Mouse (Mus musculus): ENCODE data around the gene Napepld. TPM values are rescaled to one million over a fixed set of nuclear protein-coding genes. Genes with fewer than 3 reads are reported as not detected.

The Napepld gene
- polyA plus RNA-seq, 1 experiment: 0.50 TPM

DNA sequence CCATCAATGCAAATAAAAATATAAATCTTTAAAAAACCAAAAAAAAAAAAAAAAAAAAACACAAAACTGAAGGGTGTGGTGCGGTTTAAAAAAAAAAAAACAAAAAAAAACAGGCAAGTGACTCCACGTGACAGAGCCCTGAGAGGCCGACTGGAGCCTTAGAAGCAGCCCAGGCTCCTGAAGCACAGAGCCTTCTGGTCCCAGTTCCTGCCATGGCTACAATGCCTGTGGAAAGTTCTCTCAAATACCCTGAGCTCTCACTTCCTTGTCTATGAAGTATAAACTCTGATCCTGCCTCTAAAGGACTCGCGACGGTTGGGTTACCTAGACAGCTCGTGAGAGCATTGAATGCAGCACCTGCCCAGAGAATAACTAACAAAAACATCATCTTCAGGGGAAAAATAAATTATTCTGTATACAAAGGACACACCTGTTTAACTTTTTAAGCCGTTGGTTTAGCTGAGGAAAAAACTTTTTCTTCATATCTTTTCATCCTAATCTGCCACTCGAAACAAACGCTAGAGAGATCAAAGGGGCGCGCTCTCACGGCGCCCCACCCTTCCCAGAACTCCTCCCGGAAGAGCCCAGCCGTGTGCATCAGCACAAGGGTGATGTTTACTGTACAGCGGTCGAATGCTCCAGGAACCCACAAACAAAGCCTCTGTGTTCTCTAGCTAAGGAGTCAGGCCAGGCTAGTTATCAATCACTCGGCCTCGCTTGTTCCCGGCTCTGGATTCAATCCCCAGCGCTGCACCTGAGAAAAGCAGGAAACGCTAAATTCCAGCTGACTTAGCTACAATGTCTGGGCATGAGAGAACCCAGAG, 28.2 kb downstream of the Napepld start:
- Histone ChIP-seq H3K36me3 (ENCODE audit: control insufficient read depth, insufficient read depth) (no peaks in the 10 kb centered on the region), H3K4me3 (ENCODE audit: insufficient read depth, poor library complexity, severe bottlenecking) (no peak overlapping the region)

GRCm38 (mm10) chr5:21669307-21669706, 31.9 kb downstream of the Napepld start:
- TF ChIP-seq CTCF (IDR thresholded peaks at IDR 0.05; ENCODE audit: control insufficient read depth, insufficient read depth, insufficient read length) (no peak), CEBPB (IDR thresholded peaks at IDR 0.05; ENCODE audit: low read depth) (no peak), FOSL1 (IDR thresholded peaks at IDR 0.05; ENCODE audit: insufficient read depth, low read length, poor library complexity, severe bottlenecking) (no peak), MYOG (IDR thresholded peaks at IDR 0.05; ENCODE audit: control insufficient read depth, extremely low read depth, insufficient read length) (no peak), USF1 (IDR thresholded peaks at IDR 0.05; ENCODE audit: low read depth) (no peak), MYOD1 (IDR thresholded peaks at IDR 0.05; ENCODE audit: control insufficient read depth, insufficient read length, low read depth) (no peak), MAX (IDR thresholded peaks at IDR 0.05) (no peak)
- Histone ChIP-seq H3K36me3 (ENCODE audit: control insufficient read depth, insufficient read depth) (no peaks in the 10 kb centered on the region), H3K79me3 (ENCODE audit: low read depth) (no peaks in the 10 kb centered on the region), H3K4me3 (ENCODE audit: insufficient read depth, poor library complexity, severe bottlenecking) (no peak overlapping the region), H3K27me3 (ENCODE audit: control insufficient read depth, insufficient read depth, insufficient read length) (no peaks in the 10 kb centered on the region), H3K79me2 (ENCODE audit: control insufficient read depth, insufficient read depth) (no peaks in the 10 kb centered on the region), H3ac (ENCODE audit: control insufficient read depth, insufficient read length, low read depth) (no peak overlapping the region)

More for the DNA sequence above, 28.2 kb downstream of the Napepld start:
- no peaks in the 10 kb centered on the region for H3K79me2 ChIP-seq (ENCODE audit: control insufficient read depth, insufficient read depth)
- H3K27me3 ChIP-seq (ENCODE audit: control insufficient read depth, insufficient read depth, insufficient read length): no peaks in the 10 kb centered on the region
- TF ChIP-seq CEBPB (IDR thresholded peaks at IDR 0.05; ENCODE audit: low read depth) (no peak), MAX (IDR thresholded peaks at IDR 0.05) (no peak), USF1 (IDR thresholded peaks at IDR 0.05; ENCODE audit: low read depth) (no peak), MYOG (IDR thresholded peaks at IDR 0.05; ENCODE audit: control insufficient read depth, extremely low read depth, insufficient read length) (no peak), MYOD1 (IDR thresholded peaks at IDR 0.05; ENCODE audit: control insufficient read depth, insufficient read length, low read depth) (no peak), CTCF (IDR thresholded peaks at IDR 0.05; ENCODE audit: control insufficient read depth, insufficient read depth, insufficient read length) (no peak), FOSL1 (IDR thresholded peaks at IDR 0.05; ENCODE audit: insufficient read depth, low read length, poor library complexity, severe bottlenecking) (no peak)
- H3ac ChIP-seq (ENCODE audit: control insufficient read depth, insufficient read length, low read depth): no peak overlapping the region
- no peaks in the 10 kb centered on the region for H3K79me3 ChIP-seq (ENCODE audit: low read depth)

DNA sequence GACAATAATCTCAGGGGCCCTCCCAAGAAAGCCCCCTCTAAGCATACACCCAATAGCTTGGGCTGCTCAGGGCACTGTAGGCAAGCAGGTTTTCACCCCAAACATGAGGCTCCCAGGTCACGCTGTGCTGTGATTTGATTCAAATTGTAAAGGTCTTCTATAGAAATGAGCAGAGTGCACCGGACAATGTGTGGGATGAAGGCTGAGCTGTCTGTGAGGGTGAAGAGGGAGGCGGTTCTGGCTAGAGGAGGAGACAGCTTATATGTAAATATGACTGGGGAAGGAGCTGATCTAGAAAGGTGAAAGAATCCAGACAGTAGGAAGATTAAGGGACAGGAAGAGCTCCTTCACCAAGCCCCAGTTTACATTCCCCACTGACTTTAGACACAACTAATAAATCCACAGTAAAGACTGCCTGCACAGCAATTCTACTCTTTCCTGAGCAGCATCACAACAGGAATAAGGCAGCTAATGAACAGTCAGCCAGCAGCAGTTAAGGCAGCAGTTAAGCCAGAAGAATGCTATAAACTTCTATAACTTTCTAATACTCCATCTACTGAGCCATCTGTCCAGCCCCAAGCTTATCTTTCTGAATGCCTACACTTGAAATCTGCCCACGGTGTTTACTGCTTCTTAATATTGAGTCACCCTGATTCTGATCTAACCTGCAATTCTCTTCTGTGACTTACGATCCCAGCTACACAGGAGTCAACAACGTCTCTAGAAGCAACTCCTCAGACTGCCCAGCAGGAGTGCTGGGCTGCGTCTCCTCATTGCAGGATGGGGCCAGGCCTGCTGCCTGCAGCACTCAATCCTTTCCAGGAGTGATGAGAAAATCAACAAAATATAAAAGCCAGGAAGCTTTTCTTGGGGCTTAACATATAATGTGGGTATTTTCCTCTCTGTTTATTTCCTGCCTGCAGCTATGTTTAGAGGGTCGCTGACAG, 33.7 kb downstream of the Napepld start:
- Histone ChIP-seq H3K36me3 (ENCODE audit: control insufficient read depth, insufficient read depth) (no peaks in the 10 kb centered on the region), H3K4me3 (ENCODE audit: insufficient read depth, poor library complexity, severe bottlenecking) (no peak overlapping the region), H3K79me2 (ENCODE audit: control insufficient read depth, insufficient read depth) (no peaks in the 10 kb centered on the region), H3K27me3 (ENCODE audit: control insufficient read depth, insufficient read depth, insufficient read length) (no peaks in the 10 kb centered on the region), H3ac (ENCODE audit: control insufficient read depth, insufficient read length, low read depth) (no peak overlapping the region), H3K79me3 (ENCODE audit: low read depth) (no peaks in the 10 kb centered on the region)
- TF ChIP-seq USF1 (IDR thresholded peaks at IDR 0.05; ENCODE audit: low read depth) (no peak), CTCF (IDR thresholded peaks at IDR 0.05; ENCODE audit: control insufficient read depth, insufficient read depth, insufficient read length) (no peak), MAX (IDR thresholded peaks at IDR 0.05) (no peak), FOSL1 (IDR thresholded peaks at IDR 0.05; ENCODE audit: insufficient read depth, low read length, poor library complexity, severe bottlenecking) (no peak), MYOG (IDR thresholded peaks at IDR 0.05; ENCODE audit: control insufficient read depth, extremely low read depth, insufficient read length) (no peak), MYOD1 (IDR thresholded peaks at IDR 0.05; ENCODE audit: control insufficient read depth, insufficient read length, low read depth) (no peak), CEBPB (IDR thresholded peaks at IDR 0.05; ENCODE audit: low read depth) (no peak)

DNA sequence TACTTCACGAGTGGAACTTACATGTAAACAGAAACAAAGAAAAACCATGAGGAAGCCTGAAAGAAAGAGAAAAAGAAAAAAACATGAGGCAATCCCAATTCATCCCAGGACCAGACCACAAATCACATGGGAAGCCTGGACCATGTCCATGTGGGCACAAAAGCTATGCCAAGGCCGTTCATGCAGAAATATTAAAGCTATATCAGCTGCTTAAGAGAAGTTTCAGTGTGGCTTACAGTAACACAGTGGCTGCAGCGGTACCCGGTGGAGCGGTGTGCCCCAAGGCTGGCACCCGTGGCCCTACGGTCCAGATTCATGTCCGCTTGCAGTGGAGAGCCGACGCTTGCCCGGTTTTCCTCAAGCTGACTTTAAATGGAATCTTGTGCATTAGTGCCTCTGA, 38.1 kb downstream of the Napepld start:
- no peaks in the 10 kb centered on the region for H3K36me3 ChIP-seq (ENCODE audit: control insufficient read depth, insufficient read depth)
- H3ac ChIP-seq (ENCODE audit: control insufficient read depth, insufficient read length, low read depth): no peak overlapping the region
- H3K79me2 ChIP-seq (ENCODE audit: control insufficient read depth, insufficient read depth): no peaks in the 10 kb centered on the region
- H3K27me3 ChIP-seq (ENCODE audit: control insufficient read depth, insufficient read depth, insufficient read length): no peaks in the 10 kb centered on the region
- no peak overlapping the region for H3K4me3 ChIP-seq (ENCODE audit: insufficient read depth, poor library complexity, severe bottlenecking)
- no peaks in the 10 kb centered on the region for H3K79me3 ChIP-seq (ENCODE audit: low read depth)
- TF ChIP-seq FOSL1 (IDR thresholded peaks at IDR 0.05; ENCODE audit: insufficient read depth, low read length, poor library complexity, severe bottlenecking) (no peak), CTCF (IDR thresholded peaks at IDR 0.05; ENCODE audit: control insufficient read depth, insufficient read depth, insufficient read length) (no peak), MYOG (IDR thresholded peaks at IDR 0.05; ENCODE audit: control insufficient read depth, extremely low read depth, insufficient read length) (no peak), USF1 (IDR thresholded peaks at IDR 0.05; ENCODE audit: low read depth) (no peak), MYOD1 (IDR thresholded peaks at IDR 0.05; ENCODE audit: control insufficient read depth, insufficient read length, low read depth) (no peak), CEBPB (IDR thresholded peaks at IDR 0.05; ENCODE audit: low read depth) (no peak), MAX (IDR thresholded peaks at IDR 0.05) (no peak)

DNA sequence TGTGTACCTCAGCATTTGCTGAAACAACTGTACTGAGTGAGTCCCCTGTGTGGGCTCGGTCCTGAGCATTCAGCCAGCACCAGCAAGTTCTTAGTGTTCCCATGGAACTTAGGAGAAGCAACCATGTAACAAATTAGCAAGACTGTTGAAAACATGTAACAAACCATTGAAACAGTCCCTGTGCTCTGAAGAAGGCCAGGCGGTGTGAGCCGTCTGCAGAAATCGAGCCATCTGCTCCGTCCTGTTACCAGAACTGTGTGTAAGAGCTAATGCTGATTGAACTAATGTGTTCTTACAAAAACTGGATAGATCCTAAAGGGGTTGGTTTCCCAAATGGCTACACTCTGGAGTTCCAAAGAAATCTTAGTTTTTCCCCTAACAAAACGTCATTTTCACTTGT, 40.3 kb downstream of the Napepld start:
- TF ChIP-seq CEBPB (IDR thresholded peaks at IDR 0.05; ENCODE audit: low read depth) (no peak), MYOG (IDR thresholded peaks at IDR 0.05; ENCODE audit: control insufficient read depth, extremely low read depth, insufficient read length) (no peak), CTCF (IDR thresholded peaks at IDR 0.05; ENCODE audit: control insufficient read depth, insufficient read depth, insufficient read length) (no peak), MYOD1 (IDR thresholded peaks at IDR 0.05; ENCODE audit: control insufficient read depth, insufficient read length, low read depth) (no peak), FOSL1 (IDR thresholded peaks at IDR 0.05; ENCODE audit: insufficient read depth, low read length, poor library complexity, severe bottlenecking) (no peak), MAX (IDR thresholded peaks at IDR 0.05) (no peak), USF1 (IDR thresholded peaks at IDR 0.05; ENCODE audit: low read depth) (no peak)
- Histone ChIP-seq H3K79me3 (ENCODE audit: low read depth) (no peaks in the 10 kb centered on the region), H3K27me3 (ENCODE audit: control insufficient read depth, insufficient read depth, insufficient read length) (no peaks in the 10 kb centered on the region), H3ac (ENCODE audit: control insufficient read depth, insufficient read length, low read depth) (no peak overlapping the region), H3K36me3 (ENCODE audit: control insufficient read depth, insufficient read depth) (peaks cover 5% of the 10 kb centered on the region), H3K4me3 (ENCODE audit: insufficient read depth, poor library complexity, severe bottlenecking) (no peak overlapping the region), H3K79me2 (ENCODE audit: control insufficient read depth, insufficient read depth) (no peaks in the 10 kb centered on the region)

Measured in C2C12 (cell line).